Mouse (Mus musculus) intestine, embryonic 16.5 days (tissue): ENCODE measurements at regions not wholly inside any gene's neighbourhood (a gene's known extent, or its start where the extent isn't known, plus 50 kb on each side); places are given as distances from the start of the nearest gene placed in this dataset.
A peak's percentile ranks its signal among the peaks of the same experiment; 100 is the strongest.

Experiments used
- ATAC-seq: fragments of 200-750 bp; cut with Nextera tagmentation; 2 replicates; pipeline ENCODE4 v1.8.0; 2017; ENCODE audit warnings: moderate TSS enrichment, moderate library complexity
- H3K27ac ChIP-seq: fragments of 300-500 bp; sonication (generic); 2 replicates; pipeline ENCODE4 v1.5.1; 2014; ENCODE audit warnings: mild to moderate bottlenecking, low read length
- H3K27me3 ChIP-seq: fragments of 300-500 bp; sonication (generic); replicated peaks from 2 replicates; pipeline ENCODE4 v1.6.1; 2014; ENCODE audit warnings: low read length, control low read depth, mixed read lengths; ENCODE audit not compliant: control insufficient read depth, insufficient read depth
- H3K36me3 ChIP-seq: fragments of 300-500 bp; sonication (generic); 2 replicates; pipeline ENCODE4 v1.6.1; 2014; ENCODE audit warnings: low read length, control low read depth; ENCODE audit not compliant: control insufficient read depth, insufficient read depth
- H3K4me1 ChIP-seq: fragments of 300-500 bp; sonication (generic); 2 replicates; pipeline ENCODE4 v1.6.1; 2014; ENCODE audit warnings: low read length, control low read depth, mixed read lengths; ENCODE audit not compliant: control insufficient read depth, insufficient read depth
- H3K4me2 ChIP-seq: fragments of 300-500 bp; sonication (generic); 2 replicates; pipeline ENCODE4 v1.6.1; 2014; ENCODE audit warnings: low read depth, low read length, control low read depth
- H3K4me3 ChIP-seq: fragments of 300-500 bp; sonication (generic); 2 replicates; pipeline ENCODE4 v1.5.1; 2014; ENCODE audit warnings: mild to moderate bottlenecking, low read length
- H3K9ac ChIP-seq: fragments of 300-500 bp; sonication (generic); 2 replicates; pipeline ENCODE4 v1.6.1; 2014; ENCODE audit warnings: low read depth, low read length
- H3K9me3 ChIP-seq: fragments of 300-500 bp; sonication (generic); 2 replicates; pipeline ENCODE4 v1.6.1; 2016; ENCODE audit warnings: low read length, control low read depth; ENCODE audit not compliant: control insufficient read depth
- WGBS: fragments of 180-500 bp; shearing (Covaris S2); extraction: QIAGEN DNeasy Blood & Tissue Kit; methylation state at CpG from one replicate; pipeline ENCODE4 v1.1.7; 2014; 5-methylcytosine and 5-hydroxymethylcytosine counted together

DNA sequence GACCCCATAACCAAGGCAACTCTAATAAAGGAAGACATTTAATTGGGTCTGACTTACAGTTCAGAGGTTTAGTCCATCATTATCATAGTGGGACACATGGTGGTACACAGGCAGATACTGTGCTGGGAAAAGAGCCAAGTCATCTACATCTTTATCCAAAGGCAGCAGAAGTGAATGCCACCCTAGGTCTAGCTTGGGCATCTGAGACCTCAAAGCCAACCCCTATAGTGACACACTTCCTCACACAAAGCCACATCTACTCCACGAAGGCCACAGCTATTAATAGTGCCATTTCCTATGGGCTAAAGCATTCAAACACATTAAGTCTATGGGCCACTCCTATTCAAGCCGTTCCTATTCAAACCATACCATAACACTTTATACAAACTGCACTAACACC is 483.8 kb downstream of the Bnc2 start:
- Histone ChIP-seq H3K4me1 (peaks cover 2% of the 10 kb centered on the region; the same call in 1 of the 2 replicates), H3K36me3 (no peaks in the 10 kb centered on the region), H3K27ac (no peak overlapping the region), H3K4me2 (no peak overlapping the region), H3K27me3 (no peaks in the 10 kb centered on the region), H3K4me3 (no peak overlapping the region), H3K9ac (no peak overlapping the region), H3K9me3 (no peaks in the 10 kb centered on the region)
- 86% methylated on average over 2 of the region's 2 CpGs for WGBS
- no peak for ATAC-seq

GRCm38 (mm10) chr4:84192301-84192700 is 482.8 kb downstream of the Bnc2 start:
- H3K4me3 ChIP-seq: no peak overlapping the region
- H3K4me1 ChIP-seq: no peaks in the 10 kb centered on the region; the same call in 1 of the 2 replicates
- no peak overlapping the region for H3K4me2 ChIP-seq
- H3K27me3 ChIP-seq: no peaks in the 10 kb centered on the region
- no peak overlapping the region for H3K27ac ChIP-seq
- WGBS: 57% methylated on average over 2 of the region's 2 CpGs
- no peak overlapping the region for H3K9ac ChIP-seq
- no peak for ATAC-seq
- H3K36me3 ChIP-seq: no peaks in the 10 kb centered on the region
- no peaks in the 10 kb centered on the region for H3K9me3 ChIP-seq

- Histone ChIP-seq H3K27ac (no peak overlapping the region), H3K4me1 (no peaks in the 10 kb centered on the region), H3K27me3 (no peaks in the 10 kb centered on the region), H3K4me2 (no peak overlapping the region), H3K9ac (no peak overlapping the region), H3K36me3 (no peaks in the 10 kb centered on the region), H3K9me3 (no peaks in the 10 kb centered on the region), H3K4me3 (no peak overlapping the region)
- ATAC-seq: no peak
- WGBS: 85% methylated on average over 2 of the region's 2 CpGs
Observed at GRCm38 (mm10) chr4:84196732-84197131, 478.3 kb downstream of the Bnc2 start.

- no peaks in the 10 kb centered on the region for H3K4me1 ChIP-seq
- no peaks in the 10 kb centered on the region for H3K9me3 ChIP-seq
- no peak overlapping the region for H3K9ac ChIP-seq
- no peaks in the 10 kb centered on the region for H3K36me3 ChIP-seq
- H3K4me2 ChIP-seq: no peak overlapping the region
- WGBS: 90% methylated on average over 4 of the region's 4 CpGs
- no peak overlapping the region for H3K27ac ChIP-seq
- no peak for ATAC-seq
- no peak overlapping the region for H3K4me3 ChIP-seq
- H3K27me3 ChIP-seq: no peaks in the 10 kb centered on the region
Observed at GRCm38 (mm10) chr4:84198176-84198575, 476.9 kb downstream of the Bnc2 start.

GRCm38 (mm10) chr4:84199181-84199656 is 475.9 kb downstream of the Bnc2 start:
- no peak overlapping the region for H3K4me3 ChIP-seq
- no peak overlapping the region for H3K9ac ChIP-seq
- H3K36me3 ChIP-seq: no peaks in the 10 kb centered on the region
- H3K27ac ChIP-seq: no peak overlapping the region
- H3K4me1 ChIP-seq: peaks cover 4% of the 10 kb centered on the region
- no peaks in the 10 kb centered on the region for H3K27me3 ChIP-seq
- peak; percentile 54; the same call in 1 of the 2 replicates for ATAC-seq
- no peak overlapping the region for H3K4me2 ChIP-seq
- 52% methylated on average over 9 of the region's 9 CpGs for WGBS
- no peaks in the 10 kb centered on the region for H3K9me3 ChIP-seq

DNA sequence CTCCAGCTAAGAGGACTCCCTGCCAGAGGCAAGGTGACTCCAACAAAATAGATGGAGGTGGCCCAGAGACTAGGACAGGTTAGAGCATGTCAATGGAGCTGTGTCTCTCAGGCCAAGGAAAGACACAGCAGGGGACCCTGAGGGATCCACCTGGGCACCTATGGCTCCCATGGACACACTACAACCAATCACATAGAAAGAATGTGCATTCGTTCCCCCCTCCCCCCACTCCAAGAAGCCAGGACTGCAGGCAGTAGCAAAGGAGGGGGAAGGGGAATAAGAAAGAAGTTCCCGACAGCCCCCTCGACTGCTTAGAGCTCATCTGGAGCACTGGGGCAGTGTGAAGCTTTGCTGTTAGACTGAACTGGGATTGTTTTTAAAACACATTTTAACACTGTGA is 474.1 kb downstream of the Bnc2 start:
- H3K27me3 ChIP-seq: no peaks in the 10 kb centered on the region
- peaks cover 4% of the 10 kb centered on the region for H3K4me1 ChIP-seq
- no peak overlapping the region for H3K27ac ChIP-seq
- 54% methylated on average over 3 of the region's 3 CpGs for WGBS
- no peaks in the 10 kb centered on the region for H3K9me3 ChIP-seq
- H3K9ac ChIP-seq: no peak overlapping the region
- no peak for ATAC-seq
- H3K4me3 ChIP-seq: no peak overlapping the region
- no peaks in the 10 kb centered on the region for H3K36me3 ChIP-seq
- H3K4me2 ChIP-seq: no peak overlapping the region

GRCm38 (mm10) chr4:84202231-84202630 is 472.8 kb downstream of the Bnc2 start:
- no peaks in the 10 kb centered on the region for H3K36me3 ChIP-seq
- no peaks in the 10 kb centered on the region for H3K9me3 ChIP-seq
- peaks cover 4% of the 10 kb centered on the region for H3K4me1 ChIP-seq
- no peak overlapping the region for H3K27ac ChIP-seq
- no peak overlapping the region for H3K4me2 ChIP-seq
- ATAC-seq: no peak
- 31% methylated on average over 2 of the region's 2 CpGs for WGBS
- no peaks in the 10 kb centered on the region for H3K27me3 ChIP-seq
- no peak overlapping the region for H3K4me3 ChIP-seq
- no peak overlapping the region for H3K9ac ChIP-seq

GRCm38 (mm10) chr4:84203680-84204079 is 471.4 kb downstream of the Bnc2 start:
- Histone ChIP-seq H3K27me3 (no peaks in the 10 kb centered on the region), H3K4me3 (no peak overlapping the region), H3K4me2 (no peak overlapping the region), H3K9ac (no peak overlapping the region), H3K27ac (no peak overlapping the region), H3K36me3 (no peaks in the 10 kb centered on the region), H3K4me1 (peaks cover 4% of the 10 kb centered on the region), H3K9me3 (no peaks in the 10 kb centered on the region)
- ATAC-seq: no peak
- 50% methylated on average over 1 of the region's 1 CpGs for WGBS

DNA sequence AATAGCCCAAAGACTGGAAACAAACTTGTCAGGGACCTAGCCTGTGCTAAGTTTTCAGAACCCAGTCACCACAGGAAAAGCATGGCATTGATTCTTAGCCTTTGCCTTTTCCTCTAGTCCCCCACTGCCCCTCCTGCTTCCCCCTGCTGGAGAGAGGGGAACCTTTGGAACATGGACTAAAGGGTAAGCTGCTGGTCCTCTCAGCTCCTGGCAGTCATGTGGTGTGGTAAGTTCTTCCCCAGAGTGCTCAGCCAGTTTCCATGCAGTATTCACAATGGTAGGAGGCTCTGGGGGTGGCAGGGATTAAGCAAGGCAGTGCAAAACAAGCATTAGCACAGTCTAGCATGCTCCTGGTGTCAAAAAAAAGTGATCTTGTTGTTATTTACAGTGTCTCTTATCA is 470.3 kb downstream of the Bnc2 start:
- Histone ChIP-seq H3K4me3 (no peak overlapping the region), H3K36me3 (no peaks in the 10 kb centered on the region), H3K4me2 (no peak overlapping the region), H3K27ac (no peak overlapping the region), H3K9me3 (no peaks in the 10 kb centered on the region), H3K4me1 (peaks cover 4% of the 10 kb centered on the region), H3K9ac (no peak overlapping the region), H3K27me3 (no peaks in the 10 kb centered on the region)
- peak; percentile 51; the same call in 1 of the 2 replicates for ATAC-seq

GRCm38 (mm10) chr4:84208175-84208574 is 466.9 kb downstream of the Bnc2 start:
- WGBS: 62% methylated on average over 1 of the region's 1 CpGs
- H3K9me3 ChIP-seq: no peaks in the 10 kb centered on the region
- no peaks in the 10 kb centered on the region for H3K36me3 ChIP-seq
- H3K27me3 ChIP-seq: no peaks in the 10 kb centered on the region
- H3K9ac ChIP-seq: no peak overlapping the region
- H3K4me2 ChIP-seq: no peak overlapping the region
- no peak overlapping the region for H3K4me3 ChIP-seq
- peak overlapping the region; percentile 42; the same call in 1 of the 2 replicates for H3K27ac ChIP-seq
- ATAC-seq: no peak
- H3K4me1 ChIP-seq: peaks cover 4% of the 10 kb centered on the region
